Mouse (Mus musculus): Measurements from ENCODE around the gene Zfp978.
A peak's percentile ranks its signal among the peaks of the same experiment; 100 is the strongest.
"Not testable (repeated sequence)": the region's sequence is repeated elsewhere in the genome, so short reads cannot be mapped to it uniquely, and the experiment has no call there.

Zfp978 gene

DNA sequence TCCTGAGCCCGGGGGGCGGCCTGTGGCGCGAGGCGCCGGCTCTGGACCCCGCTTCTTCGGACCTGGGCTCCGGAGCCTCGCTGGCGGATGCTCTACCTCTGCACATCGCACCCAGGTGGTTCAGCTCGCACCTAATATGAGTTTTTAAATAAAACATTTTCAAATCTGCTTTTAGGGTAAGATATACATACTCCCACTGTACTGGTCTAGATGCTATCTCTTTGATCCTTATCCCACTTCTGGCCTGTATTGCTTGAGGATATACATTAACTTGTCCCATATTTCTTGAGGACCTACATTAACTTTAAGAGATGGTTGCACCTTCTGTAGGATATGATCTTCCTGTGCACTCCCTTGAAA lies 46.3 kb downstream of the Zfp978 start:
- DNase-seq (ENCODE audit: low spot score in 2 of 2): no peak

DNA sequence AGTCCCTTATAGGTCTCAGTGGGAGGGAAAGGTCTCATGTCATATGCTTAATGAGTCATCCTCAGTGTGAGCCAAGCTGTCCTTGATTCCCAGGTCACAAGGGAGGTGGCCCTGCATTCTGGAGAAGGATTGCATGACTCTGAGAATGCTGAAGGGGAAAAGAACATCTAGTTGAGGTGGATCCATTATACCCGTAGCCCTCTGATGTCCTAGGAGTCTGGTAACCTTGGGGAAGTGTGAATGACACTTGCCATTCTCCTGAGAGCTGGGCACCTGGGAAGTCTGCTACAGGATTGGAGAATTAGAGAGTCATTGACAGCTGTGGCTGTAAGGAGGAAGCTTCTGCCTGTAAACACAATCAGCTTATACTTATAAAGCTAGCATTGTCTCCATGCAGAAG lies 55.3 kb downstream of the Zfp978 start:
- not testable (repeated sequence) for DNase-seq (ENCODE audit: low spot score in 2 of 2)

DNA sequence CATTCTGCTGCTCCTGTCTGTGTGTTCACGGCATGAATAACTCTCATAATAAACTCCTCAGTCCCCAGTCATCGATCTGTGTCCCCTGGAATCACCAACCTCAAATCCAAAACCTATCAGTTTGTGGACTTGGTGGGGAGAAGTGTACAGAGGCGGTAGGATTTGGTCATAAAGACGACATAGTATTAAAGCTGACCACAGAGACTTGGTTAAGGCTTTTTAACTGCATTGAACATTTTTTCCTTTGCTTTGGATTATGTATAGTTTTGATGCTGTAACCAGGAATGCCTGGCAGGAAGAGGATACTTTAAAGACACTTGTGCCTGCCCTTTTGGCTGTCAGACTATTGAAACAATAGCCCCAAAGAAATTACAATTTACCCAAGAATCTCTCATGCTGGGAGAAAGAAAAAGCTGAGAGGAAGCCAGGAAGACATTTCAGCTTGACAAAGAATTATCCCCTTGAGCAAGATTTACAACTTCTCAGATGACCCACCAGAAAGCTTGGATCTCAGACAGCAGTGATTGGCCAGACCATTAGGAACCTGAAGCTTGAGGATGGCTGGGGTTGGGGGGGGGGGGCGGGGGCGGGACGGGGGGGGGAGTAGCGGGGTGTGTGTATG lies 56.2 kb downstream of the Zfp978 start:
- DNase-seq (ENCODE audit: low spot score in 2 of 2): no peak

DNA sequence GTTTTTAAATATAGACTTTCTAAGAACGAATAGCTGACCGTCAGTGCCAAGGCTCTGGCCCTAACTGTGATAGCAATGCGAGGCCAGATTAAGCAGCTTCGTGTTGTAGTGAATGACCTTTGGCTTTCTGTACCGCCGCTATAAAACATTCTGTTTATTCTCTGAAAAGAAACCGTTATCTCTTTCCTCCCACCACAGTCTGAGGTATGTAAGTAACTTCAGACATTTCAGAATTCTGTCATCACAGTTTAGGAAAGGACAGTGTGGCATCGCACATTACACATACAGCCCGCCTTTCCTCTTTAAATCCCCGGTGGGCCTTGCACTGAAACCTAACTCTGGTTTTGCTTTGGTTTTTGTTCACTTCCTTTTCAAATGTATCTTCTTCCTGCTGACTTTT lies 56.8 kb downstream of the Zfp978 start:
- DNase-seq (ENCODE audit: low spot score in 2 of 2): no peak

DNA sequence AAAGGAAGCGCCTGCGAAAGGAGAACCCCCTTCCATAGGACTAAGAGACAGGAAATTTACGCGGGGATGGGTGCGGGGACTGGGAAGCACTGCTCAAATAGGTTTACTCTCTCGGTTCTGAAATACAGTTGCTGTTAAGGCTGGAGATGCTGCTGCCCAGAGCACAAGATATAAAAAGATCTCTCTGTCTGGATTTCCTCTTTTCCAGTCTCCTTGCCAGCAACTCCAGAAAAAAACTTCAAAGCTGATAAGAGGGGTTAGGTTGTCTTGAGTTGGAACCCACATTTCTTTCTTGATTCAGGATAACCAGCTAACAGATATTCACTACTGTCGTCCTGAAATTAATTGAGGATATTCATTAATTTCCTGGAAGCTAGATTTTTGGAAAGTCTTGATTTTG lies 57.2 kb downstream of the Zfp978 start:
- not testable (repeated sequence) for DNase-seq (ENCODE audit: low spot score in 2 of 2)

DNA sequence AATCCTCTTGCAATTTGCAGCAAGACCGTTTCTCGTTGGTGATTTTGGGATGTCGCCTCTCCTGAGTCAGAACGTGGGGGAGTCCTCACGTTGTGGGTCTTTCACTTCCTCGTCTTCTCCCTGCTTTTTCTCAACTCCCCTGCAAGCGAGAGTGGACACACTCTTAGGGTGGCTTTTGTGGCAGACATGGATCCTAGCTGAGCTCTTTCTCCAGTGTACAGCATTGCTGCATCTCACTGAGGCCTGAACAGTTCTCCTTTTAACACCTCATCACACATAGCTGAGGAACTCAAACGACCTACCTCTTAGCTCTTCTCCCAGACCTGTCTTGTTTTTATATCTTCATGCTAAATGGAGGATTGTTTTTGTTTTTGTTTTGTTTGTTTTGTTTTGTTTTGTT lies 58.1 kb downstream of the Zfp978 start:
- DNase-seq (ENCODE audit: low spot score in 2 of 2): peak in 1 of 2 experiments; percentile 74

DNA sequence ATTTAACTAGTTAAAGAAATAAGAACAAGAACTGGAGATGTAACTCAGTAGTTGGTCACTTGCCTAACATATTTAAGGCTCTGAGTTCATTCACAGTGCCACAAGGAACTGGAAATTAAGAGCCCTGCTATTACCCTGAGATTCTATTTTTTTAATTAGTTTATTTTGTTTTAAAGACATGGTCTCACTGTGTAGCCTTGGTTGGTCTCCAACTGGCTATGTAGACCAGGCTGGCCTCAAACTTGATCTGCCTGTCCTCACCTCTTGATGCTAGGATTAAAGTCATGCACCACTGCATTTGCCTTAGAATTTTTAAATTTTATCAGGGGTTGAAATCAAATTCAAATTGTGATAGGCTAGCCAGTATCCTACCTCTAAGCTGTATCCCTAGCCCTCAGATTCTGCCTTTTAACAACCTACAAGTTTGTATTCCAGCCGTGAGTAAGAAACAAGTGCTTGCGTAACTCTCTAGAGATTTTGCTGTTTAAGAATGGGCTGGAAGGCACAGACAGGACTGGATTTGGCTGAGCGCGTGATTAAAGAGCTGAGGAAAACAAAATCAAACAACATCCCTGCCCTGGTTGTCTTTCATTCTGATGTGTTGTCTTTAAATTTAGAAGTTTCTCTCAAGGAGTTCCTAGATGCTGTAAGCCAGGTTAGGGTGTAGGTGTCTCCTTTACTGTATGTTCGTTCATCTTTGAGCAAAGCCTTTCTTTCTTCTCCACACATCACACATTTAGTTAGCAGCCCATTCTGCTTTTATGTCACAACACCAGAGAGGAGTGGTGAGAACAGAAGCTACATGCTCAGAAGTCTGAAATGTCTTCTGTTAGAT lies 58.9 kb downstream of the Zfp978 start:
- not testable (repeated sequence) for DNase-seq (ENCODE audit: low spot score in 2 of 2)

DNA sequence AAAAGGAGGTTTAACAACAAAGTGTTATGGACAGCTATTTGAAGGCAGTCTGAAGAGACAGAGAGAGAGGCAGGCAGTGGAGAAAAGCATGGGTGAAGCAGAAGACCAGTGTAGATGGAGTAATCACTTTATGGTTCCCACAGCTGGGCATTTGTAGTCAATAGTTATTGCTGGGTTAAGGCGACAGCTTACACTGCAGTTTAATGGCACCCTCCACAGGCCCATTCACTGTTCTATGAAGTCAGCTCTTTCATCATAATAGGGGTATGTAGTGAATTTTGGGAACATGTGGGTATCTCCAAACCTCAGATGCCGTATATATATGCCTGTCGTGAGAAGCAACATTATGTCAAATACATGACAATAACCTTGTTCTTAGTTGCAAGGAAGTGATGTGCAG lies 59.7 kb downstream of the Zfp978 start:
- DNase-seq (ENCODE audit: low spot score in 2 of 2): no peak

DNA sequence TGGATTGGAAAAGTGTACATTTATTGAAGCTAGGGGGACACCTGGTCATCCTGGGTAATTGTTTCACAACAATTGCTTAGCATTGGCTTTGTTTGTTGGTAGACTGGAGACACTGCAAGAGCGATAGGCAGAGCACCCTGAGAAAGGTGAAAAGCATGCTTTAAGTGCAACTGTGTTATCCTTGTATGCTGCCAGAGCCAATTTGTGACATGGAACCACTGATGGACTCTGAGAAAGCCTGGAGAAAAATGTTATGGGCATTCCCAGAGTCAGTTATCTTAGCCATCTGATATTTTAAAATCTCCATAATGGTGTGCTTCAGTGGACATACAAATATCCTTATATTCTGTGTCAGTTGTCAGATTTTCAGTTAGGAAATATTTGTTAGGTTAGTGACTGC lies 60.2 kb downstream of the Zfp978 start:
- not testable (repeated sequence) for DNase-seq (ENCODE audit: low spot score in 2 of 2)

DNA sequence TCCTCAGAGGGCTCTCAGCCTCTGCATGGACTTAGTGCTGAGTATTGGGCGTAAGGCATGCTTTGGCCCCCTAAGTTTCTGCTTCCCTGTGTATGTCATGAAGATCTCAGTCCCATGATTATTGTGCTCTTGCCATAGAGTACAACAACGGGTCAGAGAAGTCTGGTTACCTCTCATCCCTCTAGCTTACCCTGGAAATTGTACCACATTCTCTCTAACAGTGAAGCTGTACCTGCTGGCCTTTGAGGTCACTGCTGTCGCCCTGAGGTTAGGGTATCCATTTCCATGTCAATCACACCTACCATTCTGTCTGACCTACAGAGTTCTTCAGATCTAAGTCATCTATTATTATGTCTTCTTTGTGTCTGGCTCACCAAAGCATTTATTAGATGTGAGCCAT lies 62.0 kb downstream of the Zfp978 start:
- no peak for DNase-seq (ENCODE audit: low spot score in 2 of 2)

DNA sequence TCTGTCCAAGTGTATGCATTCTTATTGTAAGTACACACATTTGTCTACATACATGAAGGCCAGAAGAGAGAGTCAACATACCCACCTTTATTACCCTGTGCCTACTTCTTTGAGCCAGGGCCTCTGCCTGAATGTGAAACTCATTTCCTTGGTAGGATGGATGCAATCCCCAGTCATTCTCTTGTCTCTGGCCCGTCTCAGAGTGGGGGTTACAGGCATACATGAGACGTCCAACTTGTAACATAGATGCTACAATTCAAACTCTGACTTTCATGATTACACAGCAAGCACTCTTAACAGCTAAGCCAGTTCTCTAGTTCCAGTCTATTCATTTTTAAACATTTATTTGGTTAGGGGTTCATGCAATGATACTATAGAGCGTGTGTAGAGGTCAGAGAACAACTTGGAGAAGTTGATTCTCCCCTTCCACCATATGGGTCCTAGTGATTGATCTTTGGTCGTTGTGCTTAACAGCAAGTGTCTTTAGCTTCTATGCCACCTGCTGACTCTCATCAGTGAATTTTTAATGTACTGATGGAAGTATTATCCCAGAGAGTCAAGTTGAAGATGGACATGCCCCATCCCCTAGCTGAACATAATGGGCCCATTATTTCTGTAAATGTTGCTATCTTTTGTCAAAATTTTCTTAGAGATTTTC lies 62.7 kb downstream of the Zfp978 start:
- DNase-seq (ENCODE audit: low spot score in 2 of 2): peak in 1 of 2 experiments; percentile 80

DNA sequence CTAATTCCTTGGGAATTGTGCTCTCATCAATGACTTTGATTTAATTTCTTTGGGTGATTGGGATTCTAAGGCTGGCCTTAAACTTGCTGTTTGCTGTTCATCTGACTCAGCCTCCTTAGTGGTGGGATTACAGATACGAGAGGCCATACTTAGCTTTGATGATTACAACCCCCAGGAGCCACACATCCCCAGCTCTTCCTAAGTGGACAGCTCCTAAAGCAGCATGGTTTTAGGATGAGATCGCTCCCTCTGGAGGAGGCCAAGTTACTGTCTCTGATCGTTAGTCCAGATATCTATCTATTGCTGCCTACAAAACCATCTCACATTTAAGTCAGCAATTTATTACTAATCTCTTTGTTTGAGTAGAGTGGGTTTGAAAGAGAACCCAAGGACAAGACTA lies 63.3 kb downstream of the Zfp978 start:
- DNase-seq (ENCODE audit: low spot score in 2 of 2): not testable (repeated sequence)

DNA sequence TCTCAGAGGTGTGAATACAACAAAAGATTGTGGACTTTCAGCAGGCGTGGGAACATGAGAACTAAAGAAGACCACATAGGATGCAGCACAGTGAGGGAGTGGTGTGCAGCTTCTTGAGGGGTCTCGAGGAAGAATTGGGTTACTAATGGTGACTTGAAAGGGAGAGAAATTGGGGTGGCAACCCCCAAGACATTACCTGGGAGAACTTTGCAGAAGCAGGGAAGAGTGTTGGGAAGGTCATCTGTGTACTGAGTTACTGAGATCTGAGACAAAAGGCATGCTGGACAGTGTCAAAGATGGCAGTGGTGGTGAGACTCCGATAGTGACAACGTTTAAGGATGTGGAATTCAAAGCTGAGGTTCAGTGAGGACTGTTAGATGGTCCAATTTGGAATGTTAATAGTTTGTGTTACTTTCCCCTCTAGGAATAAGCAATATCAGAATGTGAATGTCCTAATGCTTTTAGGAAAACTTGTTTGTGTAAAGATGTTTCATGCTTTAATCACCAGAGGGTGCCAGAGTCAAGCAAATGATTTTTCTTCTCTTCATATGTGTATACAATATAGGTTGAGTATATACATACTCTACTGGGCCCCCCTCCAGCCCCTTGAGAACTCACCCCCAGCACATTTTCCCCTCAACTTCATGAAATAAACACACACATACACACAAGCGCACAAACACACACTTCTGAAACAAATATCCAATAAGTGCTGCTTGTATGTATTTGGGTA lies 64.7 kb downstream of the Zfp978 start:
- not testable (repeated sequence) for DNase-seq (ENCODE audit: low spot score in 2 of 2)

DNA sequence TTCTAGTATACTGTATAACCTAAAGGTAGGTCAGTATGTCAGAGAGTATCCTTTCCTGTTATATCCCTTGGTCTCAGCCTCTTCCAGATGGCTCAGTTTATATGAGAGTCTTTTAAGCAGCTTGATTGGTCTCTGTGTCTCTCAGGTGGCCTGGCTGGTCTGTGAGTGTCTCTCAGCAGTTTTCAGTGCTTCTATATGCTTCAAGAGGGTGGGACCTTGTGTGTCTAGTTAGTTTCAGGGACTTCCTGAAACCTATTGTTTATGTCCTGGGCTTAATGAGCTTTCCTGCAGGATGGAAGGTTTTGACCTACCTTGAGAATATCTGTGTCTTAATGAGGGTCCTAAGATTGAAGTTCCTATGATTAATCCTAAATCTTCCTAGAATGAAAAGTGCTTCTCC lies 69.5 kb downstream of the Zfp978 start:
- DNase-seq (ENCODE audit: low spot score in 2 of 2): no peak

DNA sequence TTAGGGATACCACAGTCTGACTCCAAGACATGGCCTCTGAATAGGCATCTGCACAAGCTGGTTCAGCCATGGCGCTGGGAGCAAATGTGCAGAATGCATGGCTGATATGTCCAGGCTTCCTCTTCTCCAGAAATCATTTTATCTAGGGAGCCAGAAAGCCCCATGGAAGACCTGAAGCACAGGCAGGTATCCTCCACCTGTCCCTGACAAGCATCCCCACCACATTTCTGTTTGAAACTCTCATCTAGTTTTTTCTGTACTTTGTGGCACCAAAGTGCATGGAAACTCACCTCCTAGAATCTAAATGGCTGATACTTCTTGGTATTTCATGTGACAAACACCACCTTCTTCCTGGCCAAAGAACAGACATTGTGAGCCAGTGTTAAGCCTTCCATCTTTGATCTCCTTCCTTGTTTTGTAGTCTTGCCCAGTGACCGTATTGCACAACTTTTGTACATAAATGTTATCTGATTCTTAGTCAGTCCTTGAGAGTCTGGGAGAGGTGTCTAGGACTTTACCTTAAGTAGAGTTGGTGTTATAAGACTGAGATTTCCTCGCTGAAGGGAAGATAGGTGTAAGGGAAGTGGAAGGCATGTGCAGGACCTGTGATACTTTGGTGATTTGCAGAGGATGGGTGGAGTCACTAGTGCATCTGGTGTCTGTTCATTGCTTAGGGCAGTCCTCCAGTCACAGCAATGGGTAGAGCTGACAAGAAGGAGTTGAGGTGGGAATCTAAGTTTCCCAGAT lies 70.8 kb downstream of the Zfp978 start:
- not testable (repeated sequence) for DNase-seq (ENCODE audit: low spot score in 2 of 2)

DNA sequence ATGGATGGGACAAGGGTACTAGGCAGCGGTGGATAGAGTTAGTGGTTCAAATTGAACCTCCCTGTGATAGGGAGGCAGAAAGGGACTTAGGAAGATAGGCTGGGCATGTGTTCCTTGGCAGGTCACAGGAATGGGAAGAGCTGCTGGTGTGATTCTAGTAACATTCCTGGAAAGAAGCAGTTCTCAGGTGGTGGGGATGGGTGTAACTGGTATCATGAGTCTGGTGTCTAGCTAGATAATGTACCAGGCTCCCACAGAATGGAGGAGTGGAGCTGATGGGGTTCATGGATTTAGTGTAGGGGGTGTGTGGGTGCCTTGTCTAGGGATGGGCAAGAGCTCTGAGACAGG lies 71.3 kb downstream of the Zfp978 start:
- no peak for DNase-seq (ENCODE audit: low spot score in 2 of 2)

DNA sequence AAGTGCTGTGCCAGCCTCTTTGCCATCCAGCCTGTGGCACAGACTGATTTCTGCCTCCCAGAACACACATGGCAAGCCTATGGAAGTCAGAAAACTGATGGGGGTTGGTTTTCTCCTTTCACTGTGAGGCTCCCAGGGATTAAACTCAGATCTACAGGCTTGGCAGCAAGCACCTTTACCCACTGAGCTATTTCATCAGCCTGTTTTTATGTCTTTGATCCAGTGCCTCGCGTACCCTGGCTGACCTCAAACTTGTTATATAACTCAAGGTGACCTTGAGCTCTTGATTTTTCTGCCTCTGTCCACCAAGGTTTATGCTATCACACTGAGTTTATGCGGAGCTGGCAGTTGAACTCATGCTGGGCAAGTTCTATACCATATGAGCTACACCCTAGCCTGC lies 71.9 kb downstream of the Zfp978 start:
- DNase-seq (ENCODE audit: low spot score in 2 of 2): no peak

DNA sequence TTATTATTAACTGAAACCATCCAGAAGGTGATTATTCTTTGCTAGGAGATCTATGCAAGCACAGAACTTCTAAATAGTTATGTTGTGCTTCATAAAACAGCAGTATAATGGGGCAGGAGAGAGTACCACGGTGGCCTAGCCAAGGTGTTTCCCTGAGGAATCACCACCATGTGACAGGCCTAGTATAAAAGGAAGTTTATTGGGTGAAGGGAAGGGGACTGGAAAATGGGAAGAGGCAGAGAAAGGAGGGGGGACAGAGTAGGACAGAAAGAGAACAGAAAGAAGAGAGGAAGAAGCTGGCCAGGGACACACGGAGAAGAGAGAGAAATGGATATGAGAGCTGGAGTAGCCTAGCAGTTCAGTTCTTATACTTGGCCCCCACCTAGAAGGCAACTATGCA lies 72.8 kb downstream of the Zfp978 start:
- DNase-seq (ENCODE audit: low spot score in 2 of 2): peak in 1 of 2 experiments; percentile 74

All from urinary bladder, postnatal 4 days (tissue).